Mouse (Mus musculus) ES-Bruce4 (cell line): ENCODE measurements around the gene Gm10203. TPM values are rescaled to one million over a fixed set of nuclear protein-coding genes. Genes with fewer than 3 reads are reported as not detected.

ENCODE experiments used
- H3K27ac ChIP-seq: 2 replicates; pipeline ENCODE4 v1.5.1; 2012; ENCODE audit warnings: low read length, inconsistent platforms; ENCODE audit not compliant: insufficient read depth
- H3K27me3 ChIP-seq: 2 replicates; pipeline ENCODE4 v1.6.1; 2012; ENCODE audit warnings: mild to moderate bottlenecking, low read length, inconsistent platforms; ENCODE audit not compliant: control insufficient read depth, poor library complexity, insufficient read depth, severe bottlenecking
- H3K36me3 ChIP-seq: 2 replicates; pipeline ENCODE4 v1.6.1; 2012; ENCODE audit warnings: inconsistent platforms, mild to moderate bottlenecking, low read length, moderate library complexity; ENCODE audit not compliant: control insufficient read depth, poor library complexity, insufficient read depth, severe bottlenecking
- H3K4me1 ChIP-seq: one replicate; pipeline ENCODE4 v1.8.1; 2011; ENCODE audit warnings: low read length; ENCODE audit not compliant: control insufficient read depth, insufficient read depth
- H3K4me3 ChIP-seq: 2 replicates; pipeline ENCODE4 v1.5.1; 2011; ENCODE audit warnings: low read depth, mild to moderate bottlenecking, low read length
- H3K9ac ChIP-seq: 2 replicates; pipeline ENCODE4 v1.6.1; 2012; ENCODE audit warnings: low read depth, mild to moderate bottlenecking, inconsistent platforms; ENCODE audit not compliant: poor library complexity, severe bottlenecking
- H3K9me3 ChIP-seq: replicated peaks from 2 replicates; pipeline ENCODE4 v1.6.1; 2012; ENCODE audit warnings: mild to moderate bottlenecking, low read length, inconsistent platforms; ENCODE audit not compliant: control insufficient read depth, poor library complexity, insufficient read depth, severe bottlenecking
- CTCF ChIP-seq: IDR thresholded peaks from one replicate; pipeline ENCODE4 v1.8.1; 2011; ENCODE audit warnings: low read depth, low read length
- EP300 ChIP-seq: IDR thresholded peaks from 2 replicates; pipeline ENCODE4 v1.6.1; 2011; ENCODE audit warnings: low read depth, low read length; ENCODE audit not compliant: insufficient read depth
- POLR2A ChIP-seq: IDR thresholded peaks from one replicate; pipeline ENCODE4 v1.8.1; 2011; ENCODE audit warnings: low read length; ENCODE audit not compliant: insufficient read depth
- polyA plus RNA-seq: library from polyadenylated mRNA; stranded (reverse); fragments of >200 nt; gene quantifications from 2 replicates; pipeline ENCODE4 v1.2.4, GENCODE M21; 2011; ENCODE audit warnings: low read depth; ENCODE audit not compliant: missing spikeins, insufficient read depth, insufficient read length

Gm10203 gene
- polyA plus RNA-seq, 1 experiment = not detected

GRCm38 (mm10) chr6:149107615-149108014, 22.4 kb upstream of the Gm10203 start:
- Histone ChIP-seq H3K36me3 (no peaks in the 10 kb centered on the region), H3K9ac (no peak overlapping the region), H3K27ac (no peak overlapping the region), H3K9me3 (no peaks in the 10 kb centered on the region), H3K4me1 (no peaks in the 10 kb centered on the region), H3K4me3 (no peak overlapping the region), H3K27me3 (no peaks in the 10 kb centered on the region)
- TF ChIP-seq EP300 (no peak), CTCF (no peak), POLR2A (no peak)

DNA sequence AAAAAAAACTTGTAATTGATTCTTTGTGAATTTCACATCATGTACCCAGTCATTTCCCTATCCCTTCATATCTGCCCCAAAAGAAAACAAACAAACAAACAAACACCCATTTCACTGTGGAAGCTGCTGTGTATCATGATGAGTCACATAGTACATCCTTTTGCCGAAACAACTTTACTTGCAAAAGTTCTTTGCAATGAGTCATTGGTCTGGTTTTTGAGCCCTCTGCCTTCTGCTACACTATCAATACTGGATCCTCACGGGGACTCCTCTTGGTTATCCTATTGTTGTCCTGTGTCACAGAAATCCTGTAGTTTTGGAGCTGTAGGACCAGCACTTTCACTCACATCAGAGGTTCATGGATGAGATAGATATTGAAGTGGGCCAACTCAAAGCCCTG, 21.1 kb upstream of the Gm10203 start:
- H3K4me3 ChIP-seq = no peak overlapping the region
- TF ChIP-seq POLR2A = no peak
- TF ChIP-seq EP300 = no peak
- TF ChIP-seq CTCF = no peak
- H3K27ac ChIP-seq = no peak overlapping the region
- H3K9ac ChIP-seq = no peak overlapping the region
- no peaks in the 10 kb centered on the region for H3K4me1 ChIP-seq
- H3K36me3 ChIP-seq = no peaks in the 10 kb centered on the region
- H3K9me3 ChIP-seq = no peaks in the 10 kb centered on the region
- H3K27me3 ChIP-seq = no peaks in the 10 kb centered on the region

DNA sequence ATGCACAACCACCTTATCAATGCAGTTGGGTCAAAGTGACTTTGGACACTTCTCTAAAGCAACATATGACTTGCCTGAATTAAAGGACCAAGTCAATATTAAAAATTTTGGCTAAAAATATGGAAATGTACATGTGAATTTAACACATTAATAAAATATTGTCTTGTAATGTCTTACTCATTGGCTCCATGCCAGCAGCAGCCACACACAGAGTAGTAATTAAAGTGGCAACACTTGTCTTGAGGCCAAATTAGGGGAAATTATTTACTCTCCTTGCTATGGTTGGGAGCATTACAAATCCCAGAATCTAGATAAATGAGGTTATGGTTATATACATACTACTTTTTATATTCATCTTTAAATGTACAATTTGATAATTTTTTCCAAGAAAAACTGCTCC, 13.0 kb upstream of the Gm10203 start:
- Histone ChIP-seq H3K9ac (no peak overlapping the region), H3K4me3 (no peak overlapping the region), H3K9me3 (no peaks in the 10 kb centered on the region), H3K27ac (no peak overlapping the region), H3K4me1 (no peaks in the 10 kb centered on the region), H3K27me3 (no peaks in the 10 kb centered on the region), H3K36me3 (no peaks in the 10 kb centered on the region)
- TF ChIP-seq CTCF (no peak), EP300 (no peak), POLR2A (no peak)

- Histone ChIP-seq H3K9me3 (no peaks in the 10 kb centered on the region), H3K9ac (no peak overlapping the region), H3K4me3 (no peak overlapping the region), H3K36me3 (no peaks in the 10 kb centered on the region), H3K27me3 (no peaks in the 10 kb centered on the region), H3K27ac (peak overlapping the region; percentile 24), H3K4me1 (no peaks in the 10 kb centered on the region)
- TF ChIP-seq CTCF (no peak), POLR2A (no peak), EP300 (no peak)
Measured at GRCm38 (mm10) chr6:149118935-149119334, 11.0 kb upstream of the Gm10203 start.

GRCm38 (mm10) chr6:149119853-149120252, 10.1 kb upstream of the Gm10203 start:
- TF ChIP-seq CTCF = peak; percentile 26
- no peak for TF ChIP-seq EP300
- no peak for TF ChIP-seq POLR2A
- no peaks in the 10 kb centered on the region for H3K4me1 ChIP-seq

DNA sequence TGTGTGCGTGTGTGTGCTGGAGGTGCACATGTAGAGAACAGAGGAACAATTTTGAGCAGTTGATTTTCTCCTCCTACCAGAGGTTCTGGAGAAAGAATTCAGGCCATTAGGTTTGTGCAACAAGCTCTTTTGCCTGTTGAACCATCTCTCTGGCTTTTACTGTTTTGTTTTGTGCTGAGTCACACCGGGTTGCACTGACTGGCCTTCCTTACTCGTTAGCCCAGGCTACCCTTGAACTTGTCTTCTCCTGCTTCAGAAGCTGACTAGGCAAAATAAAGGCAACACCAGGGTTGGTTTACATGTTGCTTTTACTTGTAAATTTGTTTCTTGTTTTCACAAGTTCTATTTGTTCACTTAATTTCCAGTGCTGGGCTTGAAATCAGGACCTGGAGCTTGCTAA, 6.9 kb upstream of the Gm10203 start:
- no peak for TF ChIP-seq CTCF
- TF ChIP-seq POLR2A = no peak
- TF ChIP-seq EP300 = no peak
- H3K9me3 ChIP-seq = no peaks in the 10 kb centered on the region
- H3K27me3 ChIP-seq = no peaks in the 10 kb centered on the region
- H3K27ac ChIP-seq = peak overlapping the region; percentile 44; the same call in 1 of the 2 replicates
- no peaks in the 10 kb centered on the region for H3K36me3 ChIP-seq
- peaks cover 1% of the 10 kb centered on the region for H3K4me1 ChIP-seq
- H3K9ac ChIP-seq = no peak overlapping the region; the same call in 1 of the 2 replicates
- no peak overlapping the region for H3K4me3 ChIP-seq

More at GRCm38 (mm10) chr6:149119853-149120252, 10.1 kb upstream of the Gm10203 start:
- Histone ChIP-seq H3K36me3 (no peaks in the 10 kb centered on the region), H3K27me3 (no peaks in the 10 kb centered on the region), H3K27ac (no peak overlapping the region), H3K4me3 (no peak overlapping the region), H3K9me3 (no peaks in the 10 kb centered on the region), H3K9ac (no peak overlapping the region)
